Mouse (Mus musculus) embryonic facial prominence, embryonic 13.5 days (tissue): ENCODE data around the gene Top1. TPM values are rescaled to one million over a fixed set of nuclear protein-coding genes. Genes with fewer than 3 reads are reported as not detected.

Experiments used
- ATAC-seq: fragments of 200-750 bp; cut with Nextera tagmentation; 2 replicates; pipeline ENCODE4 v1.8.0; 2017; ENCODE audit warnings: low read depth; ENCODE audit not compliant: insufficient number of reproducible peaks, insufficient read depth, low FRiP score, low TSS enrichment
- H3K27ac ChIP-seq: fragments of 300-500 bp; sonication (generic); 2 replicates; pipeline ENCODE4 v1.5.1; 2015; ENCODE audit warnings: moderate library complexity, mild to moderate bottlenecking, inconsistent platforms
- H3K27me3 ChIP-seq: fragments of 300-500 bp; sonication (generic); 2 replicates; pipeline ENCODE4 v1.6.1; 2015; ENCODE audit warnings: mild to moderate bottlenecking, inconsistent platforms
- H3K36me3 ChIP-seq: fragments of 300-500 bp; sonication (generic); 2 replicates; pipeline ENCODE4 v1.6.1; 2015; ENCODE audit warnings: mild to moderate bottlenecking, inconsistent platforms
- H3K4me1 ChIP-seq: fragments of 300-500 bp; sonication (generic); 2 replicates; pipeline ENCODE4 v1.6.1; 2015; ENCODE audit warnings: inconsistent platforms
- H3K4me2 ChIP-seq: fragments of 300-500 bp; sonication (generic); 2 replicates; pipeline ENCODE4 v1.6.1; 2015; ENCODE audit warnings: moderate library complexity, mild to moderate bottlenecking, inconsistent platforms
- H3K4me3 ChIP-seq: fragments of 300-500 bp; sonication (generic); 2 replicates; pipeline ENCODE4 v1.5.1; 2015; ENCODE audit warnings: mild to moderate bottlenecking, inconsistent platforms
- H3K9ac ChIP-seq: fragments of 300-500 bp; sonication (generic); 2 replicates; pipeline ENCODE4 v1.6.1; 2015; ENCODE audit warnings: mild to moderate bottlenecking, inconsistent platforms
- H3K9me3 ChIP-seq: fragments of 300-500 bp; sonication (generic); 2 replicates; pipeline ENCODE4 v1.6.1; 2016; ENCODE audit warnings: inconsistent platforms
- WGBS: fragments of 180-500 bp; shearing (Covaris S2); methylation state at CpG from one replicate; pipeline ENCODE4 v1.1.7; 2015; ENCODE audit warnings: mixed read lengths; 5-methylcytosine and 5-hydroxymethylcytosine counted together
- polyA plus RNA-seq: library from polyadenylated mRNA; unstranded; fragments of >200 nt; fragmentation: Nextera tagmentation; extraction: Ambion mirVana; gene quantifications from 2 replicates; pipeline ENCODE4 v1.2.1, GENCODE M21; 2015

Gene Top1
- polyA plus RNA-seq, 1 experiment from 2014 or later: 105 TPM

DNA sequence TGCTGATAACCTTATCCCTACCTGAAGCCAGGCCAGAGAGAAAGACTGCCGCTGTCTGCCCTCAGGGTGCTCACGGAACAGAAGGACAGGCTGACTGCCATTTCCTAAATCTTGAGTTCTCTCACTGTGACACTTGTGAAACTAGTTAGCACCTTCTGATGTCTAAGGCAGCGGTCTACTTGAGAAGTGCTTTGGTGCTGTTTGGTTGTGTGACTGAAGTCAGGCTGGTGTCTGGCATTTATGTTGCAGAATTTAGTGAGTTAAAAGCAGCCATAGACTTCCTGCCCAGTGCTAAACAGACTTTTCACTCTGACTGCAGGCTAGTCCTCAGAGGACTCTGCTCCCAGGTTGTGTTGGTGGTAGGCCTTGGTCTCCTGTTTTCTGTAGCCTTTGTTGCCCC is 88.6 kb downstream of the Top1 start:
- Histone ChIP-seq H3K4me1 (peaks cover 67% of the 10 kb centered on the region), H3K9me3 (no peaks in the 10 kb centered on the region), H3K9ac (no peak overlapping the region), H3K4me3 (peak overlapping the region; percentile 87; the same call in 1 of the 2 replicates), H3K4me2 (peak overlapping the region; percentile 89), H3K27me3 (no peaks in the 10 kb centered on the region), H3K36me3 (peaks cover 54% of the 10 kb centered on the region), H3K27ac (no peak overlapping the region)
- WGBS: 80% methylated on average over 3 of the region's 3 CpGs
- ATAC-seq: no peak

DNA sequence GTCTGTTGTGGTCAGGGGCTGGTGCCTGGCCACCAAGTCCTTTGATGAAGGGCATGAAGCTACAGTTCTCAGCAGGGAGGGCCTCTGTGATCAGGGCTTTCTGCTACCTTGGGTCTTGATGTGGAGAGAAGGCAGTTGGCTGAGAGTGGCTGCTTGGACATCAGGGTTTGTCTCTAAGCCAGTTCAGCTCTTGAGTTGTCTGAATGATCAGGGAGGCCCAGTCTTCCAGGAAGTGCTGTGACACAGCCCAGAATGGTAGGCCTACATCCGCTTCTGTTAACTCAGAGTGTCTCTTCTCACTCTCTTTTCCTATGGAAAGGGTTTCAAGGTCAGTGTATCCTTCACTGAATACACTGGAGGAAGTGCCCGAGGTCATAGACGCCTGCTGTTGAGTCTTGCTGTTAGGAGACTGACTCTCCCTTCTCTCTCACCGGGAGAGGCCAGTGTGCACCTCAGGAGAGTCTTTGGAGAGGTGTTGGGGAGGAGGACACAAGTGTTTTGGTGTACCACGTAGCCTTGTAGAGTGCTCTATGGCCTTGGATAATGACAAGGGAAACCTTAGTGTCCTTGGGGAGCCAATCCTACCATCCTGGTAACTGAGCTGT is 90.1 kb downstream of the Top1 start:
- H3K9me3 ChIP-seq: no peaks in the 10 kb centered on the region
- H3K4me2 ChIP-seq: no peak overlapping the region; the same call in 1 of the 2 replicates
- H3K4me3 ChIP-seq: no peak overlapping the region
- WGBS: 89% methylated on average over 5 of the region's 5 CpGs
- no peaks in the 10 kb centered on the region for H3K27me3 ChIP-seq
- peaks cover 70% of the 10 kb centered on the region for H3K4me1 ChIP-seq
- no peak for ATAC-seq
- H3K9ac ChIP-seq: no peak overlapping the region
- H3K36me3 ChIP-seq: peaks cover 59% of the 10 kb centered on the region
- no peak overlapping the region for H3K27ac ChIP-seq

DNA sequence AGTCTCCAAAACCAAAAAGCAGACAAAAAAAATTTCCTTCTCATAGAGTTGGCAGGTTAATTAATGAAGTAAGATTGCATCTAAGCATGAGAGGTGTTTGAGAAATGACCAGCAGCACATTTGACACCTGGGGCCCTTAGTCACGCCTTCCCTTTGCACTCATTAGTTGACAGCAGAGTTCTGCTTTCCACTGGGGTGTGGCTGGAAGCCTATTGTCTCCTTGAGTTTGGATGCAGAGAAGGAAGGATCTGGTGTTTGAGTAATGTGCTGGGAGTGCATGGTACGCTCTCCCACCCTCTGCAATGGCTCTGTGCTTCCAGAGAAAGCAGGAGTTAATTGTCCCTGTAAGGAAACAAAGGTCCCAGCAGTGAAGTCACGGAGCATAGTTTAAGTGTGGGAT is 90.8 kb downstream of the Top1 start:
- Histone ChIP-seq H3K27me3 (no peaks in the 10 kb centered on the region), H3K9me3 (no peaks in the 10 kb centered on the region), H3K36me3 (peaks cover 62% of the 10 kb centered on the region), H3K4me3 (no peak overlapping the region), H3K4me1 (peaks cover 75% of the 10 kb centered on the region), H3K4me2 (no peak overlapping the region), H3K27ac (no peak overlapping the region), H3K9ac (no peak overlapping the region)
- WGBS: 94% methylated on average over 3 of the region's 3 CpGs
- ATAC-seq: no peak

DNA sequence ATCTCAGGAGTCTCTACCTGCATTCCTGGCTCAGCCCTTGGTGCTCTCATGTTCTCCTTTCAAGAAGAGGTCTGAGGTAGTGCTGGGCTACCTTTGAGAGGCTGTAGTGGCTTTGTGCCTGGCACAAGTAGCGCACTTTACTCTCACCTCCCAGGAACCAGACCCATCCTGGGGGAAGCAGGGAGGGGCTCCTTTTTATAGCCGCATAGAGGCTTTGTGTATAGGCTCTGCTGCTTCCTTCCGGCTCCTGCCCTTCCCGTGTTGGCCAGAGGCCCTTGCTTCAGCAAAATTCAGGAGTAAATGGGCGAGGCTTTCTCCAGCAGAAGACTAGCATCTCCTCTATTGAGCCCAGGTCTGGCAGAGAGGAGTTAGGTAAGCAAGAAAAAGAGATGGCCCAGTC is 92.7 kb downstream of the Top1 start:
- no peak overlapping the region for H3K4me3 ChIP-seq
- peaks cover 76% of the 10 kb centered on the region for H3K36me3 ChIP-seq
- peaks cover 80% of the 10 kb centered on the region for H3K4me1 ChIP-seq
- no peaks in the 10 kb centered on the region for H3K27me3 ChIP-seq
- no peak overlapping the region for H3K27ac ChIP-seq
- no peak for ATAC-seq
- no peak overlapping the region for H3K9ac ChIP-seq
- no peaks in the 10 kb centered on the region for H3K9me3 ChIP-seq
- WGBS: 73% methylated on average over 5 of the region's 5 CpGs
- no peak overlapping the region for H3K4me2 ChIP-seq

DNA sequence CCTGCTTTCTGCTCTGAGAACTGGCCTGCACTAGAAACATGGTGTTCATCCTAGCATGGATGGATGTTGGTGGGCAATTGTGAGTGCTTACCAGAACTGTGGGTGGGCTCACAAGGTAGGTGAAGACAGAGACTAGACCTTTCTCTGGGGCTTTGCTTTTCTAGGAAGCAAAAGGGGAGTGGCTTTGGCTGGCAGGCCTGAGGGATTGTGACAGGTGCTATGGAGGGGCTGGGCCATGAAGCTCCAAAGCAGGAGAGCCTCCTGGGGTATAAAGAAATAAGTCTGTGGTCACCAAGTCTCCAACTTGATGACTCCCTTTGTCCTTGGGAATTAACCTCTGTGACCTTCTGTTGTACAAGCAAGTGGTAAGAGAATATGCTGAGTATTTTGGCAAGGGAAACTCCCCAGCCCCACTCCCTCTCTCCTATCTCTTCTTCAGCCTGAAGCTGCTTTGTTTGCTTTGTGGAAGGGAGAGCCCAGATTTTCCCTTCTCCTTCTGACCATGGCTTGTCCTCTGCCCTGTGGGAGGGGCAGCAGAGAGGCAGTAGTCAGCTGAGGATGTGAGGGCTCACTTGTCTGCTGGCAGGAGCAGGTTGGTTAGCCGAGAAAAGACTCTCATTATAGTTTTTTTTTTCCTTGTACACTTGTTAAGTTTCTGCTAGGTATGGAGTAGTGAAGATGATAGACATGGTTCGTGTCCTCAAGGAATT is 94.1 kb downstream of the Top1 start:
- Histone ChIP-seq H3K4me2 (no peak overlapping the region), H3K27ac (no peak overlapping the region), H3K27me3 (no peaks in the 10 kb centered on the region), H3K36me3 (peaks cover 70% of the 10 kb centered on the region), H3K4me3 (no peak overlapping the region), H3K9me3 (no peaks in the 10 kb centered on the region), H3K4me1 (peaks cover 66% of the 10 kb centered on the region), H3K9ac (no peak overlapping the region)
- WGBS: 60% methylated on average over 2 of the region's 2 CpGs
- ATAC-seq: no peak

DNA sequence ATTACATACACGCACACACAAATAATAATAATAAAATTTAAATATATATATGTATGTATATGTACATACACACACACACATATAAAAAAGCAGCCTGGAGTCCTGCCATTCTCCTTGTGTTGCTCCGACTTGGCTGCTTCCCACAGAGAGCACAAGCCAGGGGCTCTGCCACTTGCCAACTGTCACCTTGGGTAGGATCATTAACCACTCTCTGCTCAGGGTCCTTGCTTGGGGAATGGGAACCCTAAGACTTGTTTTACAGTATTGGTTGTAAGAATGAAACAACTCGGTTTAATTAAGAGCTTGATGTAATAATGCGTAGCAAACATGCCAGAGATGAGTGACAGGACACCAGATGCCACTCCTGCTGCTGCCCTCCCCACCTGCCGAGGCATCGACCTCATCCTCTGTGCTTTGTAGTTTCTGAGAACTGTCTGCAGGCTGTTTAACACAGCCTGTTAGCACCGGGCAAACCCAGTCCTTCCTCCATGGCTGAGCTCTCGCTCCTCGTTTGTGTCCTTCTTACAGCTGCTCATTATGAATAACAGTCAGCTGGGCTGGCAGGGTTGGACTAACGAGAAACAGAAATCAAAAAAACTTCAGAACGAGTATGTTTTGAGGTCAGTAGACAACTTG is 95.0 kb downstream of the Top1 start:
- no peaks in the 10 kb centered on the region for H3K27me3 ChIP-seq
- H3K4me2 ChIP-seq: no peak overlapping the region
- no peak overlapping the region for H3K4me3 ChIP-seq
- 46% methylated on average over 11 of the region's 11 CpGs for WGBS
- H3K9ac ChIP-seq: peak overlapping the region; percentile 16; the same call in 1 of the 2 replicates
- H3K4me1 ChIP-seq: peaks cover 64% of the 10 kb centered on the region
- ATAC-seq: no peak
- peak overlapping the region; percentile 1; the same call in 1 of the 2 replicates for H3K27ac ChIP-seq
- H3K36me3 ChIP-seq: peaks cover 69% of the 10 kb centered on the region
- no peaks in the 10 kb centered on the region for H3K9me3 ChIP-seq

DNA sequence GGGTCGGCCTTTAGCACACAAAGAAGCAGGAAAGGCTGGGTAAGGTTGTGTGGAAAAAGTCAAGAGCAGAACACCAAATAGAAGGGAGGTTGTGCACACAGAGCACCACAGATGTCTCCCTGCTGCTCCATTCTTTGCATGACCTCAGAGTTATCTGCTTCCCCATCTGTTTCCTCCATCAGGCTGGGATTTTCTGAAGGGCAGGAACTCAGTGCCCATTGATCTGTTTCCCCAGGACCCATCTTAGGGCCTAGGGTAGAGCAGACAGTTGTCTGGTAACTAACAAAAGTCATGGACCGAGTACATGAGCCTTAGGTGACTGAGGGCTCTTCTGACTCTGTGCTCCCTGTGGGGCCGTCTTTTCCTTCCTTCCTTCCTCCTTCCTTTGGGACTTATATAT is 95.9 kb downstream of the Top1 start:
- Histone ChIP-seq H3K27me3 (no peaks in the 10 kb centered on the region), H3K4me2 (no peak overlapping the region), H3K9me3 (no peaks in the 10 kb centered on the region), H3K27ac (0 out of 2 replicates have a peak overlapping the region, but pooled peaks have one; percentile 28), H3K4me1 (peaks cover 68% of the 10 kb centered on the region), H3K9ac (no peak overlapping the region), H3K36me3 (peaks cover 65% of the 10 kb centered on the region), H3K4me3 (no peak overlapping the region)
- 74% methylated on average over 3 of the region's 3 CpGs for WGBS
- ATAC-seq: no peak

DNA sequence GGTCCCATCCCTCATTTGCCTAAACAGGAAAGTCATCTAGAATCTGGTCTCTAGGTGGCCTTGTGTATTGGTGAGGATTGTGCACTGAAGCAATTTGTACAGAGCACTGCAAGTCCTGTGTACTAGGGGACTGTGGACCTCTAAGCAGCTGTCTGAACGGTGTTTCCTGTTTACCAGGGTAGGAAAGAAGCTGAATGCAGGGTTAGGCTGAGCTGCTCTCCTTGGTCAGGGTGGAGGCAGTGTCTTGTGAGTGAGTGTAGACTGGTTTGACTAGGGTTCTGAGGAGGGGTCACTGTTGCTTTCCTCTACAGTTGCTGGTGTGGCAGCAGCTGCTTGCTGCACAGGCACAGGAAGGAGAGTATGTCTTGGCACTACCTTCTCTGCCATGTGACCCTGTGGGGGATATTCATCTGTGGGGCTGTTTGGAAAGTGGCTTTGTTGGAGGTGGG is 96.5 kb downstream of the Top1 start:
- Histone ChIP-seq H3K9ac (0 out of 2 replicates have a peak overlapping the region, but pooled peaks have one; percentile 32), H3K36me3 (peaks cover 65% of the 10 kb centered on the region), H3K27ac (peak overlapping the region; percentile 28; the same call in 1 of the 2 replicates), H3K9me3 (no peaks in the 10 kb centered on the region), H3K4me2 (no peak overlapping the region), H3K4me3 (no peak overlapping the region), H3K27me3 (no peaks in the 10 kb centered on the region), H3K4me1 (peaks cover 69% of the 10 kb centered on the region)
- ATAC-seq: no peak
- 75% methylated on average over 1 of the region's 1 CpGs for WGBS

DNA sequence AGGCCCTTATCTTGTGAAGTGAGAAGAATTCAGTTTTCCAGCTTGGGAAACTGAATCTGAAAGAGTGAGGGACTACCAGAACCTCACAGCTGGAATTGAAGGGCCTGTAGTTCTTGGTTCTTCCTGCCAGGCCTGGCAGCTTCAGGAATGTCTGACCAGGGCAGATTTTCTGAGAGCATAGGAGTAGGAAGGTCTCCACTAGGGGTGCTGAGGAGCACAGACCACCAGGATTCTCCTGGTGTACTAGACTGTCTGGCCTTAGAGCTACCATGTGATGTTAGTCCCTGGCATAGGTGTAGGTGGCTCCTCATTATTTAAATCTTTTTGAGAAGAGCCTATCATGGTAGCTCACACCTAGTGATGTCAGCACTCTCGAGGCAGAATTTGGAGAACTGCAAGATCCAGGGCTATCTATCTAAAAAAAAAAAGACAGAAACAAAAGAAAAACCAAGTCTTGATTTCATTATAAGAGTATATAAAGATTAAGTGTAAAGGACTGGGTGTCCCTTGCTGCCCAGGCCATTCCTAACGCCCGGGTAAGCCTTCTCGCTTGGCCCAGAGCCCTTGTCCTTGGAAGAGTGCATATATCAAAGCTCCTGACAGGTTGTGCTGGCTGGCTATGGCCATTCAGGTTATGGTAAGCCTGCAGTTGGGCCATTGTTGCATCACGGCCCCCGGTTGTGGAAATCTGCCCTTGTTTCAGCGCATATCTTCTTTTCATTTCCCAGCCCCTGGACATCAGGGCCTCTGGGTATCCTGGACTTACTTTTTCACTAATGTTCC is 98.5 kb downstream of the Top1 start:
- no peak for ATAC-seq
- WGBS: 93% methylated on average over 7 of the region's 7 CpGs
- Histone ChIP-seq H3K9ac (no peak overlapping the region), H3K4me2 (no peak overlapping the region), H3K9me3 (no peaks in the 10 kb centered on the region), H3K36me3 (peaks cover 67% of the 10 kb centered on the region), H3K27ac (no peak overlapping the region), H3K4me1 (peaks cover 51% of the 10 kb centered on the region), H3K27me3 (no peaks in the 10 kb centered on the region), H3K4me3 (no peak overlapping the region)

DNA sequence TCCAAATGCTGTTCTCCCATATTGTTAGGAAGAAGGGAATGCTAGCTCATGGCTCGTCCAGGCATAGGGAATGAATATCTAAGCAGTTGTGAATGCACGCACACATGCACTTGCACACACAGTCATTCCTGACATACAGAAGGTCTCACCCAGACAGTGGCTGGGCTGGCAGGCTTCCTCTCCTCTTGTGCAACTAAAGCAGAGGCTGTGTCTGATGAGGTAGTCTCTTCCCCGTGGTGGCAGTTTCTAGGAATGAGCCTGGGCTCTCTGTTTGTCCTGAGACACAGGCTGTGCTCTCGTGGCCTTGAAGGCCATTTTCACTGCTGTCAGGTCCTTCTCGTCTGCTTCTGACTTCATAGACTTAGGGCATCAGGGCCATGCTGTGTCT is 99.1 kb downstream of the Top1 start:
- Histone ChIP-seq H3K4me1 (peaks cover 45% of the 10 kb centered on the region), H3K4me3 (no peak overlapping the region), H3K9ac (no peak overlapping the region), H3K27ac (no peak overlapping the region), H3K4me2 (no peak overlapping the region), H3K27me3 (no peaks in the 10 kb centered on the region), H3K36me3 (peaks cover 72% of the 10 kb centered on the region), H3K9me3 (no peaks in the 10 kb centered on the region)
- WGBS: 89% methylated on average over 5 of the region's 5 CpGs
- ATAC-seq: no peak

DNA sequence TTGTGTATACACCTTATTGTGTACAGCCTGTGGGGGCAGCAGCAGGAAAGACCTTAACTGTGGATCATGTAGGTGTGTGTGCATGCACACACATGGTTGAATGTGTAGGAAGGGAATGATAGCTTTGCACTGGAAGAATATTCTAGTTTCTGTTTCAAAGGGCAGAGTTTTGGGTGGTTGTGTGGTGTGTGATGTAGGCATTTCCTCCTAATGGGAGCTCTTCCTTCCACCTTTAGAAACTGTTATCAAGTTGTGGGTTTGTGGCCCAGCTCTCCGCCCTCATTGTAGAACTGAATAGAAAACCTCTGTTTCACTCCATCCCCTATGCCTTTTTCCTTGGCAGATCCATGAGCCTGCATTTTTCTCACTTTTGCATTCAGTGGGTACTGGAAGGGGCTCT is 99.8 kb downstream of the Top1 start:
- 93% methylated on average over 1 of the region's 1 CpGs for WGBS
- Histone ChIP-seq H3K4me3 (no peak overlapping the region), H3K27me3 (no peaks in the 10 kb centered on the region), H3K9ac (no peak overlapping the region), H3K27ac (no peak overlapping the region), H3K4me1 (peaks cover 38% of the 10 kb centered on the region), H3K4me2 (no peak overlapping the region), H3K9me3 (no peaks in the 10 kb centered on the region), H3K36me3 (peaks cover 76% of the 10 kb centered on the region)
- ATAC-seq: no peak
